Mouse (Mus musculus) stomach, embryonic 16.5 days (tissue): ENCODE data around the gene Golga4. TPM values are rescaled to one million over a fixed set of nuclear protein-coding genes. Genes with fewer than 3 reads are reported as not detected.

Experiments used
- ATAC-seq: fragments of 200-750 bp; cut with Nextera tagmentation; 2 replicates; pipeline ENCODE4 v1.8.0; 2017; ENCODE audit warnings: moderate number of reproducible peaks, moderate TSS enrichment; ENCODE audit not compliant: insufficient read depth, low FRiP score
- H3K27ac ChIP-seq: fragments of 300-500 bp; sonication (generic); 2 replicates; pipeline ENCODE4 v1.5.1; 2014; ENCODE audit warnings: low read length
- H3K27me3 ChIP-seq: fragments of 300-500 bp; sonication (generic); 2 replicates; pipeline ENCODE4 v1.6.1; 2014; ENCODE audit warnings: low read length, control low read depth, mixed read lengths; ENCODE audit not compliant: control insufficient read depth, insufficient read depth
- H3K36me3 ChIP-seq: fragments of 300-500 bp; sonication (generic); 2 replicates; pipeline ENCODE4 v1.6.1; 2014; ENCODE audit warnings: low read length; ENCODE audit not compliant: control insufficient read depth, insufficient read depth
- H3K4me1 ChIP-seq: fragments of 300-500 bp; sonication (generic); 2 replicates; pipeline ENCODE4 v1.6.1; 2014; ENCODE audit warnings: low read length, control low read depth, mixed read lengths; ENCODE audit not compliant: control insufficient read depth, insufficient read depth
- H3K4me2 ChIP-seq: fragments of 300-500 bp; sonication (generic); 2 replicates; pipeline ENCODE4 v1.6.1; 2014; ENCODE audit warnings: low read depth, low read length, mixed read lengths
- H3K4me3 ChIP-seq: fragments of 300-500 bp; sonication (generic); replicated peaks from 2 replicates; pipeline ENCODE4 v1.5.1; 2014; ENCODE audit warnings: mild to moderate bottlenecking, low read length
- H3K9ac ChIP-seq: fragments of 300-500 bp; sonication (generic); 2 replicates; pipeline ENCODE4 v1.6.1; 2014; ENCODE audit warnings: low read length
- H3K9me3 ChIP-seq: fragments of 300-500 bp; sonication (generic); replicated peaks from 2 replicates; pipeline ENCODE4 v1.6.1; 2016; ENCODE audit warnings: low read length, control low read depth; ENCODE audit not compliant: control insufficient read depth
- WGBS: fragments of 180-500 bp; shearing (Covaris S2); extraction: QIAGEN DNeasy Blood & Tissue Kit; methylation state at CpG from one replicate; pipeline ENCODE4 v1.1.7; 2014; 5-methylcytosine and 5-hydroxymethylcytosine counted together
- polyA plus RNA-seq: library from polyadenylated mRNA; unstranded; fragments of >200 nt; fragmentation: Nextera tagmentation; extraction: Ambion mirVana; gene quantifications from 2 replicates; pipeline ENCODE4 v1.2.1, GENCODE M21; 2015

Gene Golga4
- polyA plus RNA-seq, 1 experiment from 2014 or later, result 50.6 TPM

DNA sequence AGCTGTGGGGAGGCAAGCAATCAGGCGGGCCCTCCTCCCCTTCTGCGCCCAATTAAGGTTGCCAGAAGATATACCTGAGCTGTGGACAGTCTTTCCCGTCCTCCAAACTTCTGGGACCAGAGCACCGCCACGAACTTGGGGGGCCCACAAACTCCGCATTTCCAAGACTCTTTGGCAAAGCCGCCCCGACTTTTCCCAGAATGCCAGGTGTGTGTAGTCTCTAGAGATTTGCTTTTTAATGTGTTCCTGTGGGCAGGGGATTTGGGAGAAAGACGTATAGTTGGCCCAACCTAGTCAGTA lies 19.0 kb upstream of the Golga4 start:
- ATAC-seq, result no peak
- Histone ChIP-seq H3K27me3 (peaks cover 55% of the 10 kb centered on the region), H3K9me3 (no peaks in the 10 kb centered on the region), H3K9ac (no peak overlapping the region), H3K27ac (no peak overlapping the region), H3K4me3 (no peak overlapping the region), H3K4me2 (peak overlapping the region; percentile 14; the same call in 1 of the 2 replicates), H3K36me3 (no peaks in the 10 kb centered on the region), H3K4me1 (peaks cover 10% of the 10 kb centered on the region)
- WGBS, result 3% methylated on average over 9 of the region's 9 CpGs

DNA sequence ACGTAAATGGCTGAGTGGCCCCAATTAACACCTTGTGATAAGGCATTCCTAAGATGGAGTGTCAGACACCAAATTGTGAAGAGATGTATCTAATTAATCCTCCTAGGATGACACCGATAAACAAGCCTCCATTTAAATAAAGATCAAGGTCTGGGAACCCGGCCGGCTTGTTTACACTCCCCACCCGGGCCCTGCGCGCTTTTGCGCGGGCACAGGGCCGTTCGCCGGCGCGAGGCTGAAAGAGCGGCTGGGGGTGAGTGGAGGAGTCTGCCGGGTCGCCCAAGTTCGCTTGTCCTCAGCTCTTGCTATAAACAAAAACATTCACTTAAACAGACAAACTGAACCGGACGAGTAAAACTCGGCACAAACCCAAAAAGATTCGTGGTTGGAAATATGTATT lies 18.4 kb upstream of the Golga4 start:
- Histone ChIP-seq H3K27me3 (peaks cover 50% of the 10 kb centered on the region), H3K4me2 (peak overlapping the region; percentile 61), H3K36me3 (no peaks in the 10 kb centered on the region), H3K4me3 (peak overlapping the region; percentile 46), H3K27ac (no peak overlapping the region), H3K4me1 (peaks cover 10% of the 10 kb centered on the region), H3K9ac (no peak overlapping the region), H3K9me3 (no peaks in the 10 kb centered on the region)
- ATAC-seq, result no peak
- WGBS, result under 1% methylated on average over 22 of the region's 22 CpGs

DNA sequence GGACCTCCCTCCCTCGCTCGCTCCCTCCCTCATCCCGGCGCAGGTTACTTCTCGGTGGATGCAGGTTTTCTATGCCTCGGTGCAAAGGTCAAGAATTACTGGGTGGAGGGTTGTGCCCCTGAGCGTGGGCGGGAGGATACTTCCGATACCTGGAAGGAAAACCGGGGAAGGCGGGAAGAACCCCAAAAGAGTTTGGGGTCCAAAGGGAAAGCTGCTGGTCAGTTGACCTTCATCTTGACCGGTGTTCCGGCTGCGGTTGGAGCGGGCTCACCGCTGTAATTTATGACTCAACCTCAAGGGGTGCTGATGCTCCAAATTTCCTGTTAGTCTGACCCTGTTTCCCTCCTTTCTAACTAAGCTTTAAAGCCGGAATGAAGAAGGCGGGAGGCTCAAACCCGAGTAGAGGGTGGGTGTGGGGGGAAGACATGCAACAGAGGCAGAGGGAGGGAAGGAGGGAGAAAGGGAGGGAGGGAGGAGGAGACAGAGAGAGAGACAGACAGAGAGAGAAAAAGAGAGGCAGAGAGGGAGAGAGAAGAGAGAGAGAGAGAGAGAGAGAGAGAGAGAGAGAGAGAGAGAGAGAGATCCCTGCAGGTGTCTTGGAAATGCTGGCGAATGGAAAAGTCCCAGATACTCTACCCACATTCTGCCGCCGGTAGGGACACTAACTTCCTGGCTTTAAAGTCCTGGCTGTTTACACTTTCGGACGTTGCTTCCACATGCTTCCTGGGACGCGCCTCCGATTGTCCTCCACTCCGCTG lies 17.8 kb upstream of the Golga4 start:
- H3K9ac ChIP-seq, result no peak overlapping the region; the same call in 1 of the 2 replicates
- H3K4me2 ChIP-seq, result peak overlapping the region; percentile 61
- H3K27me3 ChIP-seq, result peaks cover 48% of the 10 kb centered on the region
- WGBS, result 1% methylated on average over 28 of the region's 28 CpGs
- no peaks in the 10 kb centered on the region for H3K9me3 ChIP-seq
- H3K4me3 ChIP-seq, result peak overlapping the region; percentile 46
- no peak overlapping the region for H3K27ac ChIP-seq
- H3K4me1 ChIP-seq, result peaks cover 10% of the 10 kb centered on the region
- H3K36me3 ChIP-seq, result no peaks in the 10 kb centered on the region
- ATAC-seq, result no peak

DNA sequence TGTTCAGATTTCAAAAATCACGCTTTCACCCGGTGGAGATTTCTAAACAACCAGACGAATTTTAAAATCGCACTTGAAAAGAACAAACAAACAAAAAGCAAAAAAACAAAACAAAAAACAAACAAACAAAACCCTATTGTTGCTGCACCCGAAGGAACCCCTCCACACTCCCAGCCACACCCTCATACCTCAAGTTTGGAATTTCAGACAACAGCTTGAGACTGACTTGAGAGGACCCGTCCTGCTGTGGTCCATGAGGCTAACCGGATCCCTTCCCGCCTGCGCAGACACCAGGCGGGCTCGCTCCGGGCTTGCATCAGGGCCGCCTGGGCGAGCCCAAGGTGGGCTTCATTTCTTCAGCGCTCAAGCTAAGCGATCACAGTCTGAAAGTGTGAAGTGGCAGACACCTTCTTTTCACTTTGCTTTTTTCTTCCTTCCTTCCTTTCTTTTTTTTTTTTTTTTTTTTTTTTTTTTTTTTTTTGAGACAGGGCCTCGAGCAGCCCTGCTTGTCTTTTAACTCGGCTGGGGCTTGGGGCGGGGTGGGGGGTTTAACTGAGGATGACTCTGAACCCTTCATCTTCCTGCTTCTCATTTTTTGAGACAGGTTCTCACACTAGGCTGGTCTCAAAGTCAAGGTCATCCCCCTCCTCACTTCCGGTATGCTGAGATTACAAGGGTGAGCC lies 17.0 kb upstream of the Golga4 start:
- ATAC-seq, result no peak
- Histone ChIP-seq H3K27me3 (peaks cover 43% of the 10 kb centered on the region), H3K36me3 (no peaks in the 10 kb centered on the region)

DNA sequence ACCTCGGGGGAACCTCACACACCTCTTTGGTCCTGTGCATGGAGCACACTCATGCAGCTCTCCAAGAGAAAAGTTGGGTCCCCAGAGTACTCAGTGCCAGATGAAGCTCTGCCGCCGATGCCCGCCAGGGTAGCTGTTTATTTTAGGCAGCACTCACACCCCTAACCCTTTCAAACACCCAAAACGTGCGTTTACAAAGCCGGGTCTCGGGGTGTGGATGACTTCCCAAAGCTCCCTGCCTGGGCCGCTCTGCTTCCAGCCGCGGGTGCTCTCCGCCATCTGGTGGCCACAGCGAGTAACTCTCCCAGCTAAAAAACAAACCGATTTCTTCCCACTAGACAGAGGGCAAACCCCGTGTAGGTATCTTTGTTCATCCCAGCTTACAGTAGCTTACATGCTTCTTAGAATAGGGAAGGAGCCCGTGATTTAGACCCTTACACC lies 16.5 kb upstream of the Golga4 start:
- peak overlapping the region; percentile 46 for H3K4me3 ChIP-seq
- H3K4me2 ChIP-seq, result peak overlapping the region; percentile 61
- peaks cover 38% of the 10 kb centered on the region for H3K27me3 ChIP-seq
- 0 out of 2 replicates have a peak, but pooled peaks cover 4% of the 10 kb centered on the region for H3K9me3 ChIP-seq
- H3K9ac ChIP-seq, result peak overlapping the region; percentile 46; the same call in 1 of the 2 replicates
- no peak overlapping the region for H3K27ac ChIP-seq
- H3K36me3 ChIP-seq, result no peaks in the 10 kb centered on the region
- peak; percentile 61; the same call in 1 of the 2 replicates for ATAC-seq
- WGBS, result under 1% methylated on average over 16 of the region's 16 CpGs
- peaks cover 10% of the 10 kb centered on the region for H3K4me1 ChIP-seq

More for the DNA sequence above, 17.0 kb upstream of the Golga4 start:
- peak overlapping the region; percentile 46 for H3K9ac ChIP-seq
- H3K4me3 ChIP-seq, result peak overlapping the region; percentile 46
- H3K4me1 ChIP-seq, result peaks cover 10% of the 10 kb centered on the region
- WGBS, result 1% methylated on average over 20 of the region's 20 CpGs
- no peak overlapping the region for H3K27ac ChIP-seq
- H3K9me3 ChIP-seq, result no peaks in the 10 kb centered on the region
- H3K4me2 ChIP-seq, result peak overlapping the region; percentile 61

DNA sequence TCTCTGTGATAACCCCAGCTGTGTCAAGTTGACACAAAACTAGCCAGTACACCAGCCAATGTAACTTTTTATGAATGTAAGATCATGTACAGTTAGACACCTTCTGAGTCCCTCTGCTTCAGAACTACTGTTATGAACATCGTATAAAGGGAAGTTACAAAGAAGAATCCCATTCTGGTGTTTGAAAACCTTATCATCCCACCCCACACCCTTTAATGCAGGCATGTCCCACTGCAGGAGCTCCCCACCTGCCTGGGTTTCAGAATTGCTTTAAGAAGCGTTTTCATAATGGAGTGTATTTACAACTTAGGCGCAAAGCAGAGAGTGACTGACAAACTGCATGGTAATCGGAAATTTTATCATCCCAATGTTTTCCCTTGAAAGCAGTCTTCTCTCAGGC lies 14.9 kb upstream of the Golga4 start:
- Histone ChIP-seq H3K9me3 (0 out of 2 replicates have a peak, but pooled peaks cover 4% of the 10 kb centered on the region), H3K4me1 (peaks cover 10% of the 10 kb centered on the region), H3K9ac (no peak overlapping the region), H3K4me2 (no peak overlapping the region), H3K27ac (no peak overlapping the region), H3K4me3 (no peak overlapping the region), H3K27me3 (peaks cover 28% of the 10 kb centered on the region), H3K36me3 (no peaks in the 10 kb centered on the region)
- 75% methylated on average over 4 of the region's 4 CpGs for WGBS
- ATAC-seq, result no peak

DNA sequence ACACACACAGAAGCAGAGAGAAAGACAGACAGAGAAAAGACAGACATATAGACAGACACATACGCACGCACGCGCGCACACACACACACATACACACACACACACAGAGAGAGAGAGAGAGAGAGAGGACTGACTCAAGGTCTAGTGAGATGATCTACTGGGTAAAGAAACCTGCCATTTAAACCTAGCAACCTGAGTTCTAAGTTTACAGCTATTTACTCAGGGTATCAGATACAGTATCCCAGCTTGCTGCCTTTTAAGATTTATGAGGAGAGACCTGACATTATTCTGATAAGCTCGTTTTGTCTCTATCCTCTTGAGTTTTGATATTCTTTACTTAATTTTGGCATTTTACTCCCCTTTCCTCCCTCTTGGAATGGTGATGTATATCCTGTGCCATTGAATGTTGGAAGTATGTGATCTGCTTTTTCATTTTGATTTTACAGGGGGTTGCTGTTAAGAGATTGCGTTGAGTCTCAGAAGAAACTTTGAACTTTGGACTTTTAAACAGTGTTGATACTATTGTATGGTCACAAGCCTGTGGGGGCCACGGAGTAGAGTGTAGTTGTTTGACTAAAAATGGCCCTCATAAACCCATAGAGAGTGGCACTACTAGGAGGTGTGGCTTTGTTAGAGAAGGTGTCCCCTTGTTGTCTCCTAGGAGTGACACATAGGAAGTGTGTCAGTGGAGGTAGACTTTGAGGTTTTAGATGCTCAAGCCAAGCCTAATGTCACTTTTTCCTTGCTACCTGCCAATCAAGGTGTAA lies 13.0 kb upstream of the Golga4 start:
- WGBS, result 78% methylated on average over 8 of the region's 8 CpGs
- Histone ChIP-seq H3K36me3 (no peaks in the 10 kb centered on the region), H3K4me2 (no peak overlapping the region), H3K4me3 (no peak overlapping the region), H3K9ac (no peak overlapping the region), H3K4me1 (peaks cover 3% of the 10 kb centered on the region), H3K27me3 (peaks cover 8% of the 10 kb centered on the region; the same call in 1 of the 2 replicates), H3K9me3 (0 out of 2 replicates have a peak, but pooled peaks cover 4% of the 10 kb centered on the region), H3K27ac (no peak overlapping the region)
- peak; percentile 24; the same call in 1 of the 2 replicates for ATAC-seq

DNA sequence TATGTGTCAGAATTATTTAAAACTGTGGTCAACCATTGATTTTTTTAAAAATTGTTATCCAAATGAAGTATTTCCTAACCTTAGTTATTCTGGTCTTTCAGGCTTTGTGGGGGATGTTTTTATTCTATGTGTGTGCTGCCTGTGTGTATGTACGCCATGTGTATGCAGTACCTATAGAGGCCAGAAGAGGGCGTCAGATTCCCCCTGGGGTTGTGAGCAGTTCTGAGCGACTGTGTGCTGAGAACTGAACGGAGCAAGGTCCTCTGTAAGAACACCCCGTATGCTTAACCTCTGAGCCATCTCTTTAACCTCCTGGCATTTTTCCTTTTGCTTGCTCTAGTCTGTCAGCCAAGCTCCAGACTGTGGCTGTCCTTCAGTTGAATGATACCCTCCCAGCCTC lies 12.0 kb upstream of the Golga4 start:
- H3K4me1 ChIP-seq, result no peaks in the 10 kb centered on the region
- 87% methylated on average over 5 of the region's 5 CpGs for WGBS

More for the DNA sequence above, 12.0 kb upstream of the Golga4 start:
- H3K9me3 ChIP-seq, result 0 out of 2 replicates have a peak, but pooled peaks cover 4% of the 10 kb centered on the region
- ATAC-seq, result no peak
- 0 out of 2 replicates have a peak, but pooled peaks cover 3% of the 10 kb centered on the region for H3K27me3 ChIP-seq
- no peak overlapping the region for H3K4me3 ChIP-seq
- no peak overlapping the region for H3K4me2 ChIP-seq
- no peaks in the 10 kb centered on the region for H3K36me3 ChIP-seq
- H3K9ac ChIP-seq, result no peak overlapping the region
- H3K27ac ChIP-seq, result no peak overlapping the region
